In genomic region chr2:170507734-170508133, GRCm38 (mm10) we compare ENCODE assay signal across 9 mouse cellular contexts. TPM values are rescaled to one million over a fixed set of nuclear protein-coding genes. Genes with fewer than 3 reads are reported as not detected.
DNase-seq lines count a peak whose midpoint lies in the region; ATAC-seq and TF ChIP-seq lines count a peak whose summit lies in the region.
"Had no signal": no experiment of that assay in that cellular context is flagged by ENCODE, and none has a peak within 500 bp of the region (broad histone marks: within the 10 kb centered on the region; RNA-seq: fewer than 3 reads in every experiment).

No protein-coding gene starts in this region.

- H3K4me3 ChIP-seq in CH12.LX (replicated peaks in 1 of 3; ENCODE audit: low read depth in 2 of 3, low read length in 2 of 3, poor library complexity in 1 of 3) = no peak overlapping the region
- H3K4me3 ChIP-seq in heart, postnatal 0 days (ENCODE audit: low read depth, low read length) = no peak overlapping the region

- H3K36me3 ChIP-seq in CH12.LX (replicated peaks in 1 of 2; ENCODE audit: control insufficient read depth in 1 of 2, insufficient read depth in 1 of 2, low read length in 1 of 2) = peaks cover 0 to under 1% of the 10 kb centered on the region in 2 experiments
- no peaks in the 10 kb centered on the region for H3K36me3 ChIP-seq in heart, postnatal 0 days (replicated peaks; ENCODE audit: control insufficient read depth, insufficient read depth, low read length)

- 0 out of 2 replicates have a peak, but pooled peaks have one; percentile 34 for ATAC-seq in heart, postnatal 0 days (ENCODE audit: insufficient read depth, low read depth)
- no peak for ATAC-seq in erythroid progenitor cell, adult 5-6 weeks (replicated peaks; ENCODE audit: low FRiP score, poor library complexity, severe bottlenecking)

- peak; percentile 62 to 95 for TF ChIP-seq CTCF in CH12.LX (conservative IDR thresholded peaks at IDR 0.05 in 1 of 2, IDR thresholded peaks at IDR 0.05 in 1 of 2; ENCODE audit: low read depth in 2 of 2, low read length in 2 of 2)
- TF ChIP-seq CTCF in heart, postnatal 0 days (IDR thresholded peaks at IDR 0.05; ENCODE audit: low read depth) = peak; percentile 84

- no peak overlapping the region for H3K27ac ChIP-seq in CH12.LX (ENCODE audit: insufficient read depth, low read depth)
- no peak overlapping the region for H3K27ac ChIP-seq in heart, postnatal 0 days (ENCODE audit: low read depth)
- H3K27ac ChIP-seq: macrophage had no signal

- TF ChIP-seq POLR2A in CH12.LX (IDR thresholded peaks at IDR 0.05; ENCODE audit: low read depth, low read length) = no peak

- dilution Hi-C loops in CH12.LX (cut with MboI; ENCODE audit: extremely low pct_ligation_motif_present, extremely low pct_unique_long_range_greater_than_20kb, low sequenced_read_pairs) = no loop called here

- peak overlapping the region; percentile 53 for H3K4me2 ChIP-seq in CH12.LX (ENCODE audit: insufficient read depth, low read depth, poor library complexity, severe bottlenecking)
- H3K4me2 ChIP-seq in heart, postnatal 0 days (ENCODE audit: low read depth, low read length) = no peak overlapping the region

- TF ChIP-seq RAD21 in CH12.LX (IDR thresholded peaks at IDR 0.05; ENCODE audit: low read depth, low read length) = peak; percentile 84

- H3K27me3 ChIP-seq in CH12.LX (replicated peaks) = peaks cover 32% of the 10 kb centered on the region
- H3K27me3 ChIP-seq in heart, postnatal 0 days (ENCODE audit: control insufficient read depth, insufficient read depth, low read length) = peaks cover 40% of the 10 kb centered on the region

- H3K79me2 ChIP-seq in CH12.LX (replicated peaks; ENCODE audit: control insufficient read depth, extremely low read depth, insufficient read depth, poor library complexity, severe bottlenecking) = peaks cover 11% of the 10 kb centered on the region

- TF ChIP-seq EP300 in CH12.LX (IDR thresholded peaks at IDR 0.05; ENCODE audit: low read length) = no peak
- TF ChIP-seq EP300 in heart, postnatal 0 days (IDR thresholded peaks at IDR 0.05; ENCODE audit: low read depth) = no peak

- H3K9me3 ChIP-seq in CH12.LX (replicated peaks; ENCODE audit: low read length) = no peaks in the 10 kb centered on the region
- H3K9me3 ChIP-seq in heart, postnatal 0 days (replicated peaks; ENCODE audit: control insufficient read depth, low read length) = no peaks in the 10 kb centered on the region

- H3K9ac ChIP-seq in CH12.LX (ENCODE audit: insufficient read depth, low read depth) = no peak overlapping the region
- H3K9ac ChIP-seq in heart, postnatal 0 days (replicated peaks; ENCODE audit: low read depth, low read length) = no peak overlapping the region

- 3% methylated on average over 10 of the region's 10 CpGs for WGBS in heart, postnatal 0 days

- H3K4me1 ChIP-seq in CH12.LX (ENCODE audit: control insufficient read depth in 1 of 2, insufficient read depth in 2 of 2) = peaks cover 13 to 30% of the 10 kb centered on the region in 2 experiments
- peaks cover 9% of the 10 kb centered on the region for H3K4me1 ChIP-seq in heart, postnatal 0 days (ENCODE audit: control insufficient read depth, insufficient read depth)

- in situ Hi-C loops in CH12.LX (cut with MboI; ENCODE audit: low pct_ligation_motif_present, low pct_unique_long_range_greater_than_20kb, low sequenced_read_pairs) = loop anchor here (5.0 to 25.0 kb wide), 5 partner anchors 55 to 1545 kb away; partner anchors contain the start of gene Zfp64

- peak; percentile 84 for DNase-seq in CH12.LX (ENCODE audit: extremely low read depth)
- DNase-seq in adrenal gland, adult 18-20 months (ENCODE audit: low spot score in 2 of 2) = peak; percentile 79 to 81
- peak; percentile 89 for DNase-seq in embryo, embryonic 10 days (ENCODE audit: low spot score)
- DNase-seq in heart, postnatal 0 days (ENCODE audit: low spot score) = peak; percentile 78
- peak; percentile 80 for DNase-seq in layer of hippocampus, adult 9-11 months
- peak; percentile 68 to 86 for DNase-seq in lung, postnatal 4 days
- DNase-seq in skeletal muscle tissue, adult 2 months (ENCODE audit: low read depth, low spot score) = peak; percentile 44

TF ChIP-seq in CH12.LX, 34 proteins besides CTCF, POLR2A, EP300 and RAD21:
- TF ChIP-seq TCF12 (IDR thresholded peaks at IDR 0.05; ENCODE audit: low read depth, low read length) = no peak
- peak; percentile 87 for TF ChIP-seq SMC3 (IDR thresholded peaks at IDR 0.05; ENCODE audit: low read depth, low read length)
- TF ChIP-seq MAX (IDR thresholded peaks at IDR 0.05; ENCODE audit: low read length) = no peak
- 0 out of 2 replicates have a peak, but pooled peaks have one; percentile 7 for TF ChIP-seq IRF4 (IDR thresholded peaks at IDR 0.05; ENCODE audit: low read depth, low read length)
- TF ChIP-seq SIN3A (IDR thresholded peaks at IDR 0.05; ENCODE audit: low read length) = no peak
- TF ChIP-seq MAFK (IDR thresholded peaks at IDR 0.05; ENCODE audit: insufficient replicate concordance, low read length) = no peak
- TF ChIP-seq ZC3H11A (IDR thresholded peaks at IDR 0.05; ENCODE audit: low read depth, low read length) = 0 out of 2 replicates have a peak, but pooled peaks have one; percentile 30

RNA-seq across cellular contexts. Expression of gene Cyp24a1, which starts 10.8 kb away (rescaled TPM):
- total RNA-seq in CH12.LX (2012; rRNA removed) = not detected in 2 replicates
- not detected in 2 replicates for total RNA-seq in CH12.LX (2014; rRNA removed)
- polyA plus RNA-seq in CH12.LX (2012; ENCODE audit: insufficient read length, low read depth) = not detected in 2 replicates
- not detected for total RNA-seq in adrenal gland, adult 18-20 months (2021)
- total RNA-seq in heart, postnatal 0 days (2014; rRNA removed; ENCODE audit: low replicate concordance) = not detected in 2 replicates
- polyA plus RNA-seq in heart, postnatal 0 days (2015; fragmentation: Nextera tagmentation; extraction: Ambion mirVana) = not detected in 2 replicates
- total RNA-seq in erythroid progenitor cell, adult 5-6 weeks (2015; ENCODE audit: low replicate concordance) = not detected in 2 replicates
- total RNA-seq in erythroid progenitor cell, adult 5-6 weeks (2017; ENCODE audit: low replicate concordance) = not detected in 2 replicates
- polyA plus RNA-seq: macrophage had no signal

RNA-seq across cellular contexts. Expression of gene Pfdn4, which starts 11.5 kb away (rescaled TPM):
- total RNA-seq in CH12.LX (2012; rRNA removed) = 56.2 and 68.1 TPM in 2 replicates
- 222 and 254 TPM in 2 replicates for total RNA-seq in CH12.LX (2014; rRNA removed)
- polyA plus RNA-seq in CH12.LX (2012; ENCODE audit: insufficient read length, low read depth) = 68.8 and 77.8 TPM in 2 replicates
- total RNA-seq in adrenal gland, adult 18-20 months (2021) = 10 to 100 TPM; 17.7 to 19.4 TPM
- 11.4 and 30.2 TPM in 2 replicates for total RNA-seq in heart, postnatal 0 days (2014; rRNA removed; ENCODE audit: low replicate concordance)
- polyA plus RNA-seq in heart, postnatal 0 days (2015; fragmentation: Nextera tagmentation; extraction: Ambion mirVana) = 42.1 and 46.2 TPM in 2 replicates
- 11.5 and 18.9 TPM in 2 replicates for total RNA-seq in erythroid progenitor cell, adult 5-6 weeks (2015; ENCODE audit: low replicate concordance)
- 19.9 and 25.6 TPM in 2 replicates for total RNA-seq in erythroid progenitor cell, adult 5-6 weeks (2017; ENCODE audit: low replicate concordance)
